7 mouse cellular contexts compared by ENCODE assay signal in the genomic region with DNA sequence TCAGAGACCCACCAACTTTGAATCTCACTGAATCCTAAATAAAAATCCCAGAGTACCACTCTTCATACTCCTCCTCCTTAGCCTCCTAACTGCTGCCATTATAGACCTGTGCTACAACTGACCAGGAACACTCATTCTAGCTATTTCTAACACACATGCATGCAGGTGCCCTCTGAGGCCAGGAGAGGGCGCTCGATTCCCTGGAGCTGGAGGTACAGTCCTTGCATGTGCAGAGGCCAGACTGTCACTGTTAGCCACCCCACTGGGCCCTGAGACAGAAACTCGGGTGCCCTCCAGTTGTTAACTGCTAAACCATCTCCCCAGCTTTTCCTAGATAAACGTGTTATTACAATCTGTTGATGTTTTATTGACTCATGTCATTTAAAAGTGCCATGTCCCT. TPM values are rescaled to one million over a fixed set of nuclear protein-coding genes. Genes with fewer than 3 reads are reported as not detected.
DNase-seq lines count a peak whose midpoint lies in the region; ATAC-seq and TF ChIP-seq lines count a peak whose summit lies in the region.

No protein-coding gene starts in this region.

- no peaks in the 10 kb centered on the region for H3K9me3 ChIP-seq in ES-E14 (ENCODE audit: control insufficient read depth, insufficient read depth, low read depth, low read length)
- no peaks in the 10 kb centered on the region for H3K9me3 ChIP-seq in lung, postnatal 0 days (ENCODE audit: low read length)

- no peak overlapping the region for H3K4me3 ChIP-seq in layer of hippocampus, adult 2 months
- H3K4me3 ChIP-seq in ES-E14 (ENCODE audit: insufficient read depth in 1 of 2, low read depth in 1 of 2, low read length in 2 of 2, poor library complexity in 1 of 2, severe bottlenecking in 1 of 2): no peak overlapping the region
- H3K4me3 ChIP-seq in lung, postnatal 0 days (ENCODE audit: low read depth, low read length): no peak overlapping the region

- peaks cover 17% of the 10 kb centered on the region; the same call in 1 of the 2 replicates for H3K36me3 ChIP-seq in ES-E14 (ENCODE audit: control insufficient read depth, insufficient read depth, low read length, poor library complexity, severe bottlenecking)
- no peaks in the 10 kb centered on the region for H3K36me3 ChIP-seq in lung, postnatal 0 days (ENCODE audit: insufficient read depth, low read length)

- WGBS in lung, postnatal 0 days: 36% methylated on average over 4 of the region's 4 CpGs

- TF ChIP-seq CTCF in layer of hippocampus, adult 2 months (conservative IDR thresholded peaks at IDR 0.05): peak; percentile 77
- TF ChIP-seq CTCF in lung, postnatal 0 days (IDR thresholded peaks at IDR 0.05): peak; percentile 78

- ATAC-seq in lung, postnatal 0 days: no peak
- no peak for ATAC-seq in erythroblast, adult 5-6 weeks (replicated peaks; ENCODE audit: low FRiP score, poor library complexity, severe bottlenecking)

- no peak overlapping the region for H3K9ac ChIP-seq in ES-E14 (ENCODE audit: insufficient read depth, low read depth, low read length, poor library complexity, severe bottlenecking)
- H3K9ac ChIP-seq in lung, postnatal 0 days (replicated peaks; ENCODE audit: low read depth): no peak overlapping the region

- TF ChIP-seq EP300 in lung, postnatal 0 days (IDR thresholded peaks at IDR 0.05): no peak

- no peak overlapping the region for H3K4me2 ChIP-seq in lung, postnatal 0 days (replicated peaks; ENCODE audit: low read depth, low read length)

- H3K27me3 ChIP-seq in lung, postnatal 0 days (replicated peaks; ENCODE audit: insufficient read depth, low read length): no peaks in the 10 kb centered on the region

- H3K27ac ChIP-seq in layer of hippocampus, adult 2 months: no peak overlapping the region
- no peak overlapping the region for H3K27ac ChIP-seq in ES-E14 (ENCODE audit: insufficient read depth, low read depth, low read length, poor library complexity, severe bottlenecking)
- no peak overlapping the region for H3K27ac ChIP-seq in lung, postnatal 0 days (ENCODE audit: low read length)

- H3K4me1 ChIP-seq in ES-E14 (ENCODE audit: control insufficient read depth in 2 of 2, insufficient read depth in 2 of 2, low read length in 2 of 2, poor library complexity in 1 of 2): peaks cover 5 to 18% of the 10 kb centered on the region in 2 experiments; a peak in 2 of 4 replicates
- no peaks in the 10 kb centered on the region for H3K4me1 ChIP-seq in lung, postnatal 0 days (ENCODE audit: insufficient read depth, low read depth, low read length)

- DNase-seq in layer of hippocampus, adult 2 months (ENCODE audit: low spot score in 2 of 2): peak in 1 of 2 experiments; percentile 36
- no peak for DNase-seq in layer of hippocampus, postnatal 36 days
- DNase-seq in ES-E14 (ENCODE audit: low read depth, low spot score): peak; percentile 70
- DNase-seq in adrenal gland, postnatal 36 days: peak; percentile 50 to 56
- peak; percentile 35 for DNase-seq in lung, postnatal 0 days (ENCODE audit: low spot score)
- DNase-seq in urinary bladder, postnatal 25 days (ENCODE audit: low spot score): no peak

- in situ Hi-C loops in ES-E14 (cut with MboI; ENCODE audit: low sequenced_read_pairs in 2 of 2, unreplicated experiment in 2 of 2): no loop called here

TF ChIP-seq in ES-E14, 5 proteins besides CTCF, POLR2A, EP300 and RAD21:
- TF ChIP-seq CHD2 (IDR thresholded peaks at IDR 0.05; ENCODE audit: low read depth, low read length) (no peak), ZC3H11A (IDR thresholded peaks at IDR 0.05; ENCODE audit: borderline replicate concordance, low read depth, low read length) (no peak), HCFC1 (IDR thresholded peaks at IDR 0.05; ENCODE audit: borderline replicate concordance, insufficient read depth, low read length) (no peak)

RNA-seq across cellular contexts. Expression of gene Rcc1l, which starts 3.4 kb away (rescaled TPM):
- 10 to 100 TPM; 15.9 to 16.4 TPM for total RNA-seq in layer of hippocampus, adult 2 months (2021)
- total RNA-seq in layer of hippocampus, postnatal 36 days (2021): 10 to 100 TPM; 14.5 to 15.9 TPM
- total RNA-seq in ES-E14 (2012; rRNA removed): 26.0 and 30.9 TPM in 2 replicates
- total RNA-seq in adrenal gland, postnatal 36 days (2021): 10 to 100 TPM; 30.4 to 31.6 TPM
- 11.3 and 11.4 TPM in 2 replicates for polyA plus RNA-seq in lung, postnatal 0 days (2015; fragmentation: Nextera tagmentation; extraction: Ambion mirVana)
- total RNA-seq in erythroblast, adult 5-6 weeks (2015; ENCODE audit: low replicate concordance): 0.96 TPM in 1 of 2 replicates, not detected in the other
- 0.84 and 1.3 TPM in 2 replicates for total RNA-seq in erythroblast, adult 5-6 weeks (2017; ENCODE audit: low replicate concordance)

RNA-seq across cellular contexts. Expression of gene Gtf2ird2, which starts 10.6 kb away (rescaled TPM):
- total RNA-seq in layer of hippocampus, adult 2 months (2021): 10 to 100 TPM; 15.4 to 17.6 TPM
- 10 to 100 TPM; 14.0 to 14.6 TPM for total RNA-seq in layer of hippocampus, postnatal 36 days (2021)
- 2.2 and 2.3 TPM in 2 replicates for total RNA-seq in ES-E14 (2012; rRNA removed)
- 1 to 10 TPM; 8.1 to 9.3 TPM for total RNA-seq in adrenal gland, postnatal 36 days (2021)
- polyA plus RNA-seq in lung, postnatal 0 days (2015; fragmentation: Nextera tagmentation; extraction: Ambion mirVana): 4.4 and 5.6 TPM in 2 replicates
- 2.5 TPM in 1 of 2 replicates, not detected in the other for total RNA-seq in erythroblast, adult 5-6 weeks (2015; ENCODE audit: low replicate concordance)
- total RNA-seq in erythroblast, adult 5-6 weeks (2017; ENCODE audit: low replicate concordance): 1.2 and 1.7 TPM in 2 replicates

RNA-seq across cellular contexts. Expression of gene Ncf1, which starts 56.2 kb away (rescaled TPM):
- total RNA-seq in layer of hippocampus, adult 2 months (2021): 1 to 10 TPM; 7.2 to 9.0 TPM
- total RNA-seq in layer of hippocampus, postnatal 36 days (2021): 1 to 10 TPM; 6.3 to 9.3 TPM
- total RNA-seq in ES-E14 (2012; rRNA removed): 0.16 and 0.67 TPM in 2 replicates
- 1 to 10 TPM; 5.2 to 9.7 TPM for total RNA-seq in adrenal gland, postnatal 36 days (2021)
- 19.6 and 19.8 TPM in 2 replicates for polyA plus RNA-seq in lung, postnatal 0 days (2015; fragmentation: Nextera tagmentation; extraction: Ambion mirVana)
- 101 and 103 TPM in 2 replicates for total RNA-seq in erythroblast, adult 5-6 weeks (2015; ENCODE audit: low replicate concordance)
- total RNA-seq in erythroblast, adult 5-6 weeks (2017; ENCODE audit: low replicate concordance): 91.7 and 92.6 TPM in 2 replicates

Comparison
In these comparisons a context has a peak if more than half of its experiments do, and no peak if none do; other contexts are left out.
1. DNase-seq: peak in ES-E14 (single experiment), adrenal gland, postnatal 36 days (2 of 2) and lung, postnatal 0 days (single experiment); none in layer of hippocampus, postnatal 36 days (0 of 2) and urinary bladder, postnatal 25 days (single experiment).
2. RNA of gene Rcc1l, which starts 3.4 kb away (total RNA-seq): 30.4 to 31.6 TPM in adrenal gland, postnatal 36 days, 26.0 to 30.9 TPM in ES-E14, 15.9 to 16.4 TPM in layer of hippocampus, adult 2 months and 14.5 to 15.9 TPM in layer of hippocampus, postnatal 36 days; 0.84 to 1.3 TPM in erythroblast, adult 5-6 weeks; every median in the first group is over 4 times any median in the second.
3. RNA of gene Ncf1, which starts 56.2 kb away (total RNA-seq): 91.7 to 103 TPM in erythroblast, adult 5-6 weeks; 5.2 to 9.7 TPM in adrenal gland, postnatal 36 days, 6.3 to 9.3 TPM in layer of hippocampus, postnatal 36 days, 7.2 to 9.0 TPM in layer of hippocampus, adult 2 months and 0.16 to 0.67 TPM in ES-E14; every median in the first group is over 4 times any median in the second.